Comparison of ENCODE assay signal across 21 mouse cellular contexts in genomic region chr6:6167339-6168126, GRCm38 (mm10). TPM values are rescaled to one million over a fixed set of nuclear protein-coding genes. Genes with fewer than 3 reads are reported as not detected.
A peak's percentile ranks its signal among the peaks of the same experiment; 100 is the strongest.
DNase-seq lines count a peak whose midpoint lies in the region; ATAC-seq and TF ChIP-seq lines count a peak whose summit lies in the region.
"Had no signal": no experiment of that assay in that cellular context is flagged by ENCODE, and none has a peak within 500 bp of the region (broad histone marks: within the 10 kb centered on the region; RNA-seq: fewer than 3 reads in every experiment).

No protein-coding gene starts in this region.

- peak overlapping the region; percentile 35; the same call in 1 of the 2 replicates for H3K27ac ChIP-seq in forebrain, embryonic 15.5 days (replicated peaks)
- H3K27ac ChIP-seq in forebrain, embryonic 10.5 days = no peak overlapping the region
- 0 out of 2 replicates have a peak overlapping the region, but pooled peaks have one; percentile 35 for H3K27ac ChIP-seq in heart, embryonic 11.5 days (ENCODE audit: low read depth, low read length)
- no peak overlapping the region for H3K27ac ChIP-seq in heart, adult 2 months
- peak overlapping the region; percentile 46 for H3K27ac ChIP-seq in heart, embryonic 15.5 days
- H3K27ac ChIP-seq: embryonic facial prominence, embryonic 13.5 days; hindbrain, embryonic 10.5 days; hindbrain, embryonic 14.5 days; intestine, embryonic 15.5 days had no signal

- no peaks in the 10 kb centered on the region for H3K27me3 ChIP-seq in forebrain, embryonic 15.5 days
- peaks cover 23% of the 10 kb centered on the region; the same call in 1 of the 2 replicates for H3K27me3 ChIP-seq in forebrain, embryonic 10.5 days (ENCODE audit: poor library complexity, severe bottlenecking)
- H3K27me3 ChIP-seq in heart, embryonic 11.5 days (ENCODE audit: control insufficient read depth, insufficient read depth, low read length) = no peaks in the 10 kb centered on the region
- H3K27me3 ChIP-seq in heart, adult 2 months (ENCODE audit: control insufficient read depth, insufficient read depth, low read length) = no peaks in the 10 kb centered on the region
- no peaks in the 10 kb centered on the region for H3K27me3 ChIP-seq in heart, embryonic 15.5 days
- H3K27me3 ChIP-seq: CH12.LX; embryonic facial prominence, embryonic 13.5 days; intestine, embryonic 15.5 days; Patski had no signal

- no peaks in the 10 kb centered on the region for H3K9me3 ChIP-seq in forebrain, embryonic 15.5 days
- no peaks in the 10 kb centered on the region for H3K9me3 ChIP-seq in forebrain, embryonic 10.5 days
- H3K9me3 ChIP-seq in heart, embryonic 11.5 days (replicated peaks; ENCODE audit: control insufficient read depth, low read length) = no peaks in the 10 kb centered on the region
- H3K9me3 ChIP-seq in heart, embryonic 15.5 days (replicated peaks) = no peaks in the 10 kb centered on the region
- H3K9me3 ChIP-seq: embryonic facial prominence, embryonic 13.5 days; hindbrain, embryonic 10.5 days; intestine, embryonic 15.5 days had no signal

- DNase-seq in forebrain, embryonic 10.5 days (ENCODE audit: extremely low spot score, low spot score) = no peak
- no peak for DNase-seq in heart, adult 2 months
- DNase-seq in heart, postnatal 36 days = no peak
- peak; percentile 56 for DNase-seq in brain, embryonic 14.5 days (ENCODE audit: low read depth)
- DNase-seq: adrenal gland, postnatal 14 days; cerebellum, adult 18-20 months; cerebellum, adult 9-11 months; cerebellum, postnatal 36 days; gastrocnemius, postnatal 10 days; kidney, adult 18-20 months; kidney, postnatal 10 days had no signal

- TF ChIP-seq POLR2A in heart, adult 2 months (IDR thresholded peaks at IDR 0.05; ENCODE audit: insufficient read depth, low read depth, low read length) = no peak
- no peak for TF ChIP-seq POLR2A in brain, embryonic 14.5 days (IDR thresholded peaks at IDR 0.05; ENCODE audit: borderline replicate concordance, extremely low read depth, insufficient read depth, insufficient read length, poor library complexity, severe bottlenecking)

- WGBS in forebrain, embryonic 15.5 days = 83% methylated on average over 10 of the region's 10 CpGs
- WGBS in forebrain, embryonic 10.5 days = 90% methylated on average over 10 of the region's 10 CpGs
- WGBS in heart, embryonic 11.5 days (ENCODE audit: insufficient replicate concordance) = 65% methylated on average over 10 of the region's 10 CpGs
- WGBS in heart, adult 2 months = 73% methylated on average over 10 of the region's 10 CpGs
- WGBS in heart, embryonic 15.5 days = 67% methylated on average over 10 of the region's 10 CpGs

- H3K79me2 ChIP-seq in heart, adult 2 months (replicated peaks; ENCODE audit: control insufficient read depth, insufficient read depth, low read length) = no peaks in the 10 kb centered on the region

- H3K36me3 ChIP-seq in forebrain, embryonic 15.5 days = no peaks in the 10 kb centered on the region
- H3K36me3 ChIP-seq in forebrain, embryonic 10.5 days (replicated peaks) = peaks cover 11% of the 10 kb centered on the region; the same call in 1 of the 2 replicates
- no peaks in the 10 kb centered on the region for H3K36me3 ChIP-seq in heart, embryonic 11.5 days (ENCODE audit: control insufficient read depth, insufficient read depth, low read length)
- no peaks in the 10 kb centered on the region for H3K36me3 ChIP-seq in heart, adult 2 months (ENCODE audit: control insufficient read depth, insufficient read depth, low read length)
- no peaks in the 10 kb centered on the region for H3K36me3 ChIP-seq in heart, embryonic 15.5 days
- H3K36me3 ChIP-seq: embryonic facial prominence, embryonic 13.5 days; hindbrain, embryonic 10.5 days; intestine, embryonic 15.5 days had no signal

- no peak for TF ChIP-seq EP300 in heart, adult 2 months (IDR thresholded peaks at IDR 0.05; ENCODE audit: insufficient read depth, low read depth, low read length)

- TF ChIP-seq CTCF in heart, adult 2 months (IDR thresholded peaks at IDR 0.05) = no peak
- no peak for TF ChIP-seq CTCF in brain, embryonic 14.5 days (IDR thresholded peaks at IDR 0.05; ENCODE audit: borderline replicate concordance, extremely low read depth, insufficient read depth, insufficient read length)

- peaks cover 44% of the 10 kb centered on the region for H3K4me1 ChIP-seq in forebrain, embryonic 15.5 days
- peaks cover 38% of the 10 kb centered on the region for H3K4me1 ChIP-seq in forebrain, embryonic 10.5 days
- peaks cover 11% of the 10 kb centered on the region for H3K4me1 ChIP-seq in heart, embryonic 11.5 days (ENCODE audit: control insufficient read depth, insufficient read depth, low read length)
- H3K4me1 ChIP-seq in heart, adult 2 months (ENCODE audit: control insufficient read depth, insufficient read depth, low read length) = no peaks in the 10 kb centered on the region
- H3K4me1 ChIP-seq in heart, embryonic 15.5 days (replicated peaks) = peaks cover 21% of the 10 kb centered on the region

- no peak overlapping the region for H3K9ac ChIP-seq in forebrain, embryonic 15.5 days (replicated peaks)
- no peak overlapping the region for H3K9ac ChIP-seq in heart, embryonic 11.5 days (ENCODE audit: low read depth, low read length)
- no peak overlapping the region for H3K9ac ChIP-seq in heart, adult 2 months (ENCODE audit: low read depth, low read length)
- H3K9ac ChIP-seq in heart, embryonic 15.5 days = no peak overlapping the region
- H3K9ac ChIP-seq: embryonic facial prominence, embryonic 13.5 days; hindbrain, embryonic 14.5 days; intestine, embryonic 15.5 days had no signal

- H3K4me3 ChIP-seq in forebrain, embryonic 15.5 days = no peak overlapping the region
- H3K4me3 ChIP-seq in forebrain, embryonic 10.5 days = no peak overlapping the region
- H3K4me3 ChIP-seq in heart, embryonic 11.5 days (ENCODE audit: low read depth, low read length) = no peak overlapping the region
- no peak overlapping the region for H3K4me3 ChIP-seq in heart, adult 2 months
- H3K4me3 ChIP-seq in heart, embryonic 15.5 days = no peak overlapping the region
- H3K4me3 ChIP-seq: embryonic facial prominence, embryonic 13.5 days; hindbrain, embryonic 10.5 days; intestine, embryonic 15.5 days had no signal

- H3K4me2 ChIP-seq in forebrain, embryonic 15.5 days (replicated peaks) = no peak overlapping the region
- H3K4me2 ChIP-seq in heart, embryonic 11.5 days = peak overlapping the region; percentile 19
- H3K4me2 ChIP-seq in heart, embryonic 15.5 days = no peak overlapping the region
- H3K4me2 ChIP-seq: embryonic facial prominence, embryonic 13.5 days; hindbrain, embryonic 14.5 days; intestine, embryonic 15.5 days had no signal

- no peak for ATAC-seq in forebrain, embryonic 15.5 days (replicated peaks)
- ATAC-seq in heart, embryonic 11.5 days (replicated peaks; ENCODE audit: insufficient number of reproducible peaks, low FRiP score, low TSS enrichment) = no peak
- ATAC-seq in heart, embryonic 15.5 days (replicated peaks; ENCODE audit: insufficient number of reproducible peaks, insufficient read depth, low FRiP score, low read depth) = 0 out of 2 replicates have a peak, but pooled peaks have one; percentile 58
- ATAC-seq: activated CD4-positive, CD25-positive, alpha-beta regulatory T cell, adult 4 months had no signal

- intact Hi-C loops in heart, adult 2 months (cut with DNase I) = no loop called here
- intact Hi-C loops in heart, postnatal 36 days (cut with DNase I) = no loop called here

RNA-seq across cellular contexts. Expression of gene Slc25a13, which starts 49.4 kb away (rescaled TPM):
- polyA plus RNA-seq in forebrain, embryonic 15.5 days (2015; fragmentation: Nextera tagmentation; extraction: Ambion mirVana) = 9.9 and 11.6 TPM in 2 replicates
- 52.5 and 54.3 TPM in 2 replicates for polyA plus RNA-seq in forebrain, embryonic 10.5 days (2016; fragmentation: Nextera tagmentation; extraction: Ambion mirVana)
- polyA plus RNA-seq in heart, embryonic 11.5 days (2014; fragmentation: Nextera tagmentation; extraction: Ambion mirVana) = 59.4 and 67.0 TPM in 2 replicates
- total RNA-seq in heart, adult 2 months (2021) = 100 to 1,000 TPM; 121 to 146 TPM
- polyA plus RNA-seq in heart, adult 2 months (2012; rRNA removed) = 45.5 and 79.1 TPM in 2 replicates
- 49.5 and 54.3 TPM in 2 replicates for polyA plus RNA-seq in heart, embryonic 15.5 days (2015; fragmentation: Nextera tagmentation; extraction: Ambion mirVana)
- total RNA-seq in heart, postnatal 36 days (2021) = 100 to 1,000 TPM; 146 to 153 TPM
- polyA plus RNA-seq in brain, embryonic 14.5 days (2012; rRNA removed) = 4.3 and 5.0 TPM in 2 replicates
- total RNA-seq: CH12.LX had no signal

Comparison
In these comparisons a context has a peak if more than half of its experiments do, and no peak if none do; other contexts are left out.
1. H3K27ac ChIP-seq: peak in forebrain, embryonic 15.5 days (single experiment), heart, embryonic 11.5 days (single experiment) and heart, embryonic 15.5 days (single experiment); none in forebrain, embryonic 10.5 days (single experiment) and heart, adult 2 months (single experiment).